Mouse (Mus musculus) CH12.LX (cell line): ENCODE data around the gene Cmah. TPM values are rescaled to one million over a fixed set of nuclear protein-coding genes. Genes with fewer than 3 reads are reported as not detected.

Experiments
- DNase-seq: peaks from one replicate; pipeline ENCODE4 v3.0.0-alpha.2; 2013; ENCODE audit errors: extremely low read depth
- H3K27ac ChIP-seq: 2 replicates; pipeline ENCODE4 v1.5.1; 2012; ENCODE audit warnings: low read depth, mild to moderate bottlenecking, control low read depth, moderate library complexity; ENCODE audit not compliant: insufficient read depth
- H3K27me3 ChIP-seq: replicated peaks from 2 replicates; pipeline ENCODE3; 2012; ENCODE audit warnings: inconsistent platforms
- H3K36me3 ChIP-seq, 2 experiments: replicated peaks in 1 of 2; 2 replicates each; pipeline versions ENCODE3 to v1.6.1; 2012; ENCODE audit warnings: inconsistent platforms in 1 of 2, low read length in 1 of 2, mild to moderate bottlenecking in 1 of 2, mixed read lengths in 1 of 2, moderate library complexity in 1 of 2; ENCODE audit not compliant: control insufficient read depth in 1 of 2, insufficient read depth in 1 of 2
- H3K4me1 ChIP-seq, 2 experiments: 2 replicates each; pipeline ENCODE4 v1.6.1; 2012; ENCODE audit warnings: inconsistent platforms in 1 of 2, moderate library complexity in 1 of 2; ENCODE audit not compliant: insufficient read depth in 2 of 2, control insufficient read depth in 1 of 2
- H3K4me2 ChIP-seq: 2 replicates; pipeline ENCODE4 v1.6.1; 2012; ENCODE audit warnings: low read depth, mild to moderate bottlenecking, control low read depth; ENCODE audit not compliant: poor library complexity, insufficient read depth, severe bottlenecking
- H3K4me3 ChIP-seq, 3 experiments: fragments of 150-350 bp in 1 of 3; sonication (generic) in 1 of 3; replicated peaks in 1 of 3; 2 replicates each; pipeline versions ENCODE3 to v1.5.1; 2011 to 2012; ENCODE audit warnings: low read depth in 2 of 3, low read length in 2 of 3, mild to moderate bottlenecking in 2 of 3, moderate library complexity in 2 of 3, control low read depth in 1 of 3, improper control_type of control experiment in 1 of 3, inconsistent platforms in 1 of 3, mixed read lengths in 1 of 3; ENCODE audit not compliant: poor library complexity in 1 of 3
- H3K79me2 ChIP-seq: replicated peaks from 2 replicates; pipeline ENCODE4 v1.6.1; 2012; ENCODE audit warnings: mild to moderate bottlenecking, moderate library complexity; ENCODE audit not compliant: control insufficient read depth, poor library complexity, insufficient read depth, severe bottlenecking; ENCODE audit errors: extremely low read depth
- H3K9ac ChIP-seq: 2 replicates; pipeline ENCODE4 v1.6.1; 2012; ENCODE audit warnings: low read depth, mild to moderate bottlenecking, control low read depth, moderate library complexity; ENCODE audit not compliant: insufficient read depth
- H3K9me3 ChIP-seq: replicated peaks from 2 replicates; pipeline ENCODE3; 2012; ENCODE audit warnings: low read length, inconsistent platforms, mixed read lengths
- CTCF ChIP-seq, 2 experiments: IDR thresholded peaks in 1 of 2; conservative IDR thresholded peaks in 1 of 2; 2 replicates each; pipeline ENCODE4 v1.5.1; 2011 to 2012; ENCODE audit warnings: low read depth in 2 of 2, low read length in 2 of 2, improper control_type of control experiment in 1 of 2, inconsistent platforms in 1 of 2, mild to moderate bottlenecking in 1 of 2, moderate library complexity in 1 of 2
- ELF1 ChIP-seq: IDR thresholded peaks from 2 replicates; pipeline ENCODE4 v1.6.1; 2014; ENCODE audit warnings: low read depth, mild to moderate bottlenecking, inconsistent platforms, low read length, improper control_type of control experiment
- EP300 ChIP-seq: IDR thresholded peaks from 2 replicates; pipeline ENCODE4 v1.6.1; 2011; ENCODE audit warnings: low read length, improper control_type of control experiment
- GABPA ChIP-seq: IDR thresholded peaks from 2 replicates; pipeline ENCODE4 v1.6.1; 2012; ENCODE audit warnings: low read depth, low read length, improper control_type of control experiment, inconsistent platforms; ENCODE audit not compliant: insufficient replicate concordance
- HCFC1 ChIP-seq: IDR thresholded peaks from 2 replicates; pipeline ENCODE4 v1.6.1; 2012; ENCODE audit warnings: low read depth, mild to moderate bottlenecking, inconsistent platforms, low read length, improper control_type of control experiment
- JUN ChIP-seq: IDR thresholded peaks from 2 replicates; pipeline ENCODE4 v1.6.1; 2011; ENCODE audit warnings: low read depth, mild to moderate bottlenecking, low read length, improper control_type of control experiment, moderate library complexity; ENCODE audit not compliant: insufficient read depth
- KAT2A ChIP-seq: IDR thresholded peaks from 2 replicates; pipeline ENCODE4 v1.6.1; 2012; ENCODE audit warnings: low read length, improper control_type of control experiment, inconsistent platforms; ENCODE audit not compliant: insufficient replicate concordance
- MAFK ChIP-seq: IDR thresholded peaks from 2 replicates; pipeline ENCODE4 v1.6.1; 2011; ENCODE audit warnings: low read length, improper control_type of control experiment; ENCODE audit not compliant: insufficient replicate concordance
- MAZ ChIP-seq: IDR thresholded peaks from 2 replicates; pipeline ENCODE4 v1.6.1; 2012; ENCODE audit warnings: low read depth, mild to moderate bottlenecking, inconsistent platforms, low read length, improper control_type of control experiment, moderate library complexity
- MEF2A ChIP-seq: IDR thresholded peaks from 2 replicates; pipeline ENCODE4 v1.6.1; 2014; ENCODE audit warnings: low read depth, mild to moderate bottlenecking, inconsistent platforms, low read length, improper control_type of control experiment, borderline replicate concordance
- MXI1 ChIP-seq: IDR thresholded peaks from 2 replicates; pipeline ENCODE4 v1.6.1; 2011; ENCODE audit warnings: mild to moderate bottlenecking, low read depth, low read length, improper control_type of control experiment
- NELFE ChIP-seq: IDR thresholded peaks from 2 replicates; pipeline ENCODE4 v1.6.1; 2011; ENCODE audit warnings: low read depth, low read length, improper control_type of control experiment
- RCOR1 ChIP-seq: conservative IDR thresholded peaks from 2 replicates; pipeline ENCODE4 v1.6.1; 2012; ENCODE audit warnings: low read depth, mild to moderate bottlenecking, inconsistent platforms, low read length, improper control_type of control experiment
- TCF12 ChIP-seq: IDR thresholded peaks from 2 replicates; pipeline ENCODE4 v1.6.1; 2014; ENCODE audit warnings: low read depth, mild to moderate bottlenecking, inconsistent platforms, low read length, improper control_type of control experiment
- ZC3H11A ChIP-seq: IDR thresholded peaks from 2 replicates; pipeline ENCODE4 v1.6.1; 2012; ENCODE audit warnings: low read depth, mild to moderate bottlenecking, inconsistent platforms, low read length, improper control_type of control experiment
- ZKSCAN1 ChIP-seq: IDR thresholded peaks from 2 replicates; pipeline ENCODE4 v1.6.1; 2012; ENCODE audit warnings: low read depth, inconsistent platforms, low read length, improper control_type of control experiment, borderline replicate concordance
- ZMIZ1 ChIP-seq: IDR thresholded peaks from 2 replicates; pipeline ENCODE4 v1.6.1; 2012; ENCODE audit warnings: low read depth, mild to moderate bottlenecking, inconsistent platforms, low read length, improper control_type of control experiment
- ZNF384 ChIP-seq: IDR thresholded peaks from 2 replicates; pipeline ENCODE4 v1.6.1; 2012; ENCODE audit warnings: low read depth, low read length, improper control_type of control experiment, inconsistent platforms
- dilution Hi-C: fragments of 300-500 bp; cut with MboI; formaldehyde crosslinking; loops from 2 replicates; pipeline ENCODE4 v1.14.3; 2020; ENCODE audit warnings: low sequenced_read_pairs; ENCODE audit not compliant: extremely low pct_unique_long_range_greater_than_20kb, extremely low pct_ligation_motif_present
- in situ Hi-C: fragments of 300-500 bp; cut with MboI; formaldehyde crosslinking; loops from 3 replicates; pipeline ENCODE4 v1.14.3; 2019; ENCODE audit warnings: low sequenced_read_pairs, low pct_ligation_motif_present, low pct_unique_long_range_greater_than_20kb, mixed read lengths
- polyA plus RNA-seq: library from polyadenylated mRNA; unstranded; fragments of >175 nt; gene quantifications from 2 replicates; pipeline ENCODE4 v1.2.1, GENCODE M21; 2012; ENCODE audit warnings: low read depth; ENCODE audit not compliant: insufficient read length
- total RNA-seq, 2 experiments: library from RNA; depleted of rRNA; stranded (reverse); fragments of 300-350 nt in 1 of 2; fragments of >200 nt in 1 of 2; gene quantifications; 2 replicates each; pipeline ENCODE4 v1.2.3; 2012 to 2014

The Cmah gene
- total and polyA plus RNA-seq, 3 experiments = 5.0 to 17.4 (median 5.5) TPM

- Histone ChIP-seq H3K4me3 (no peak overlapping the region), H3K9me3 (peaks cover 3% of the 10 kb centered on the region), H3K27me3 (no peaks in the 10 kb centered on the region), H3K36me3 (peaks cover 3 to 51% of the 10 kb centered on the region in 2 experiments), H3K4me1 (peaks cover 3 to 22% of the 10 kb centered on the region in 2 experiments; a peak in 3 of 4 replicates), H3K27ac (no peak overlapping the region), H3K79me2 (no peaks in the 10 kb centered on the region), H3K4me2 (no peak overlapping the region), H3K9ac (no peak overlapping the region)
- DNase-seq = no peak
- dilution Hi-C loops (no loop called here), in situ Hi-C loops (no loop called here)
- no peak for TF ChIP-seq MXI1
- no peak for TF ChIP-seq ZKSCAN1
- no peak for TF ChIP-seq ZMIZ1
- TF ChIP-seq RCOR1 = no peak
- TF ChIP-seq HCFC1 = no peak
- no peak for TF ChIP-seq MAFK
- TF ChIP-seq NELFE = no peak
- no peak for TF ChIP-seq KAT2A
- TF ChIP-seq EP300 = no peak
- no peak for TF ChIP-seq ZNF384
- TF ChIP-seq MEF2A = no peak
- TF ChIP-seq JUN = no peak
- TF ChIP-seq GABPA = no peak
- TF ChIP-seq TCF12 = no peak
- no peak for TF ChIP-seq MAZ
- TF ChIP-seq CTCF (conservative IDR thresholded peaks at IDR 0.05 in 1 of 2, IDR thresholded peaks at IDR 0.05 in 1 of 2; ENCODE audit: low read depth in 2 of 2, low read length in 2 of 2) = no peak
- no peak for TF ChIP-seq ZC3H11A
- TF ChIP-seq ELF1 = no peak
Observed at GRCm38 (mm10) chr13:24526916-24527315, 199.7 kb downstream of the Cmah start.

Other genes starting within 250 kb of the Cmah start
- 1.1 and 1.8 TPM in 2 replicates for gene Carmil1, start 46.6 kb upstream of the Cmah start, total RNA-seq (2012; rRNA removed)
- 5.7 and 7.2 TPM in 2 replicates for gene Carmil1, start 46.6 kb upstream of the Cmah start, total RNA-seq (2014; rRNA removed)
- gene Carmil1, start 46.6 kb upstream of the Cmah start, polyA plus RNA-seq = 9.4 and 11.0 TPM in 2 replicates